Mouse (Mus musculus): ENCODE data around the gene Acox3.

- TF ChIP-seq CTCF (IDR thresholded peaks at IDR 0.05; ENCODE audit: extremely low read depth, insufficient read depth, insufficient read length, insufficient replicate concordance): no peak
- no peak for TF ChIP-seq POLR2A (IDR thresholded peaks at IDR 0.05; ENCODE audit: low read depth, low read length)
Observed at GRCm38 (mm10) chr5:35566632-35567031, 16.2 kb upstream of the Acox3 start.

Measured in spleen, adult 2 months (tissue).